Mouse (Mus musculus) cerebellum, adult 2 months (tissue): Measurements from ENCODE around the gene Astn2.

Source experiments
- CTCF ChIP-seq: fragments of 200-500 bp; IDR thresholded peaks from 2 replicates; pipeline ENCODE4 v1.5.1; 2011; ENCODE audit warnings: low read depth, mild to moderate bottlenecking, control low read depth, low read length, moderate library complexity, borderline replicate concordance; ENCODE audit not compliant: insufficient read depth
- POLR2A ChIP-seq: fragments of 200-500 bp; IDR thresholded peaks from 2 replicates; pipeline ENCODE4 v1.6.1; 2011; ENCODE audit warnings: low read length, control low read depth, borderline replicate concordance; ENCODE audit not compliant: insufficient read depth

DNA sequence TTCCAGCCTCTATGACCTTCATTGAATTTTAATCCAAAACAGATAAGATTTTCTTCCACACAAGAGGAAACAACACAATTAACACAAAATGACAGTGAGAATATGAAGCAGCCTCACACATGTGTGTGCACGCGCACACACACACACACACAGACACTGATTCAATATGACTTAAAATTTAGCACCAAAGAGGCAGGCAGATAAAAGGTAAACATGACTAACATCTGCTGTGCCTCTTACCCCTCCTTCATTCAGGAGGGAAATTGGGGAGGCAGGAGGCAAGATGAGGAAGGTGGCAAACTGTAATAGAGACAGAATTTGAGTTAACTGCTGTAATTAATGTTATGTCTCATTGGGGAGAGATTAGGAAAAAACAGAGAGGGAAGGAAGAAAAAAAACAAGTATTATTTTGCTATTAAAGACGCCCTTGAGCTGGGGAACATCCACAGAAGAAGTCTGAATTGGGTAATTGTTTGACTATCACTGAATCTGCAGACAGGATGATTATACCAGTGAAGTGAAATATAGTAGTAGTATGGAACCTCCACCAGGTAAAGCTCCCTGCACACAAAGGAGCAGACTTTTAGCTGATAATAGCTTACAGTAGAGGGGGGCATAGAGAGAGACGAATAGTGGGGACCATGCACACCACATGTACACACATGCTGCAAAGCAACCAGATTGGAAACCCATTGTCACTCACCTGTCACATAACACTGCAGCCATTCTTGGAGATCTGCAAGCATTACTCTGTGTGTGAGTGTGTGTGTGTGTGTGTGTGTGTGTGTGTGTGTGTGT lies 149.5 kb downstream of the Astn2 start:
- TF ChIP-seq CTCF (no peak), POLR2A (no peak)
